Mouse (Mus musculus) c-Kit-positive CD71-negative TER-119-negative erythroid progenitor cells, embryonic 14.5 days (primary cell): Measurements from ENCODE around the gene Slc44a3.

ENCODE experiments used
- DNase-seq: peaks from one replicate; pipeline ENCODE4 v3.0.0-alpha.2; 2013; ENCODE audit warnings: low read depth

Gene Slc44a3

DNA sequence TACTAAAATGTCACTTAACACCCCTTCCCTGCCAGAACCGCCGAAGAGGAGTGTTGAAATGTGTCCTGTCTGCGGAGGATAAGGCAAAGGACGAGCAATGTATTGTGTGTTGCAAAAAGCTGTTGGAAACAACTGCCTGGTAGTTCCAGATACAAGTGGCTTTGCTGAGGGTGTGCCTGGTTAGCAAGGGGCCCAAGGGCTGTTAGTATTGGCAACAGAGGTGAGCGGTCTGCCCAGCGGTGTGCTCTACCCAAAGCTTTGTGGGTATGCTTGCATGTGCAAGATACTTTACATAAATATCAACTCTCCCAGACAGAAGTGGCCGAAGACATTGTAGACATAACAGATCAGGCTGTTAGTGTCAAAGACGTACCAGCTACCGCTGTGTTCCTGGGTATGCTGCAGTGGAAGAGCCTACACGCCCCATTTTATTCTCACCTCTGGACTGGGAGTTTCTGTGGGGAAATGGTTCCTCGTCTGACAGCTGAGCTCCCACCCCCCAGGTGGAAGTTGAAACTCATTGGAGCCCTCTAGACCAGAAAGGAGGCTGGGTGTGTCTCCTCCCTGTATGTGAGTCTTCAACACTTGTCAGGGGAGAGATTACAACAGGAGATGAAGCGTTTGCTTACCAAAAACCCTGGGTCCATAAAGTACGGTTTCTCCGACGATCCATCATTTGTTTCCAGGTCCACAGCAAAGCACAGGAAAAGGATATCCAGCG lies 71.6 kb downstream of the Slc44a3 start:
- DNase-seq = no peak

DNA sequence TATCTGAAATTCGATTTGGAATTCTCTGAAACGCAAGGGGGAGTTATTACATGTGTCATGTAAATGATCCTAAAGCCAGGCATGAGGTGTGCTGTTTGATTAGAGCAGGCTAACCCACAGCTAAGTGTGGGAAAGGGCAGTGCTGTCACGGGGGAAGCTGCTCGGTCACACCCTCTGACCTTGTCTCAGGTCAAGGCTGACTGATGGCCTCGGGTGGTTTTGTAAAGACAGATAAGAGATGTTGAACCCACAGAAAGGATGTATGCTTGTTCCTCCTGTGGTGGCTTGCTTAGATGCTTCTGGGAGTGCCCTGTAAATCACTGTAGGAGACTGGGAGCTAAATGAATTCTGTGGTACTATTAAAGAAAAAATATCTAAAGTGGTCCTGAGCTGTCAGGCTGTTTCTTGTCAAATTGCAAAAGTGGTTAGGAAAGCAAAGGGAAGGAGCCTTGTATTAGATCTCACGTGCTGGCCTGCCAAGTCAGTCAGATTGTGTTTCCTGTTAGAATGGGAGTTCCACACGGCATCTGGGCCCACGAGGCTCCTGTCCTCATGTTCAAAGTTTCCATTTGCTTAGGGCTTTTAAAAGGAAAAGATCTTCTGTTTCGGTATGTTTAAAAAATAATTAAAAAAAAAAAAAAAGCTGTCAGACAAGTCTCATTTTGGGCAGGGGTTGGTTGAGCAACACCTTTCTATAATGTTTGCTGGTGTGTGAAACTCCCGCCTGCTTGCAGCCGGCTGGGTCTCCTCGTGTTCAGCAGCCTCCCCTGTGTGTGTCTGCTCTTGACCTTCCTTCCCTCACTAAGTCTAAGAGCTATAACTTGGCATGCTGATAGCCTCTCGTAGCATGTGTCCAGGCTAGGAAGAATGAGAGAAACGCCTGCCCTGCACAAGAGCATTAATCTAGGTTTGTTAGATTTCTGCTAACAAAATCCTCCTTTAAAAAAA lies 73.4 kb downstream of the Slc44a3 start:
- DNase-seq = no peak

DNA sequence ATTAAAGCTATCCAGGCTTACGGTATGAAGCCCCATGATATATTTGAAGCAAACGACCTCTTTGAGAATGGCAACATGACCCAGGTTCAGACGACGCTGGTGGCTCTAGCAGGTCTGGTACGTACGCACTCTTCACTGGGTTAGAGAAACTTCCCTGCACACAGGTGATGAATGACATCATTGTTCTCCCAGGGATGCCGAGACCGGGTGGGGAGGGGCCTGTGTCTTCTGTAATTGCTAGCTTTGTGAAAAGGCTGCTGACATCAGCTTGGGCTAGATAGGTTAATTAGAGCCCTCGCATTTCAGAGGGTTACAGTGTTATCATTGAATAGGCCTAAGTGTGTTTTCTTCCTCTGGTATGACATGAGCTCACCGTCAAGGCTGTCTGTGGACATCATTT lies 80.8 kb downstream of the Slc44a3 start:
- DNase-seq = no peak

DNA sequence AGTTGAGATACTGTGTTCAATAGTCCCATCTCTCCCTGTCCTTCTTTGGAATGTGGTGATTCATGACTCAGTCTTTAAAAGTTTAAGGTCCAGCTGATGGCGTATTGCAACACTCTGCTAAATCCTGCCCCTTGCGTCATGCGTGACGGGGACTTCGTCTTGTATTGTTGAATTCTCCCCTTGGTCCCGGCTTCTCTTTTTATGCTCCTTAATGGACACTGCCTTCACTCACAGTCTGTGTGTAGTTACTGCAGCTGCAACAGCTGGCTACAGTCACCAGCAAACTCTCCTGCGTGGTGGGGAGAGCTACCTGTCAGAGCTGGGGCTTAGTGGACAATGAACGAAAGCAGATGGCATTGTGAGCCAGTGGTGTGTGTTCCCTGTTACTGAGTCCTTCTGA lies 82.7 kb downstream of the Slc44a3 start:
- no peak for DNase-seq

DNA sequence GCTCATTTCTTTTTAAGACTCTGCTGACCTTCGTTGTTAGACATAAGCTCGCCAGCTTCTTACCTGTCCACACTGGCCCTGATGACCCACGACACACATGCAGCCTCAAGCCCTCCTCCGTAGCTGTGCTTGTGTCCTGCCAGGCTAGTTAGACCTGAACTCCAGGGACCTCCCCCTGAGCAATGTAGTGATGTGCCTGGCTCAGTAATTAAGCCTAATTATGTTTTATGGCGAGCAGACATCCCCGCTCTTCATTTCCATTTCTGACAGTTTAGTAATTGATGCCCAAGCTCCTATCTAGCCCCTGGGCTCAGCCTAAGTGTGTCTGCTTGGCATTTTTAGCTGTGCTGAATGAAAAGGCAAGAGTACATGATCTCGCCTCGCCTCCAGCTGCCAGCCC lies 83.6 kb downstream of the Slc44a3 start:
- no peak for DNase-seq

DNA sequence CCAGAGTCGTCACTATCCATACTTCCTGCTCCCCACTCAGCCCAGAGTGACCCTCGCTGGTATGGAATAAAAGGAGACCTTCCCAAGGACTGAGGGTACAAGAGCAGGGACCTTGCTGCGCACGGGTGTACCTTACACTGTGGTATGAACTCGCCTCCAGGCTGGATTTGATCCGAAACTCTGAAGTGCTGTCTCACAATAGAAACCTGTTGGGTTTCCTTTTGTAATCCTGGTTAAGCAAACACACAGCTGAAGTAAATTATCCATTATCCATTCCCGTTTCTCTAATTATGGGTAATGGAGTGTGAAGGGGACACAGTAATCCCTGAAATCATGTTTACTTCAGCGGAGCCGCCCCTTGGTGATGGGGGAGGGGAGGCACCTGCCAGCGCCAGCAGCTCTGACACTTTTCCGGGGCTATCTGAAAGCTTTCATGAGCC lies 84.2 kb downstream of the Slc44a3 start:
- DNase-seq = no peak

DNA sequence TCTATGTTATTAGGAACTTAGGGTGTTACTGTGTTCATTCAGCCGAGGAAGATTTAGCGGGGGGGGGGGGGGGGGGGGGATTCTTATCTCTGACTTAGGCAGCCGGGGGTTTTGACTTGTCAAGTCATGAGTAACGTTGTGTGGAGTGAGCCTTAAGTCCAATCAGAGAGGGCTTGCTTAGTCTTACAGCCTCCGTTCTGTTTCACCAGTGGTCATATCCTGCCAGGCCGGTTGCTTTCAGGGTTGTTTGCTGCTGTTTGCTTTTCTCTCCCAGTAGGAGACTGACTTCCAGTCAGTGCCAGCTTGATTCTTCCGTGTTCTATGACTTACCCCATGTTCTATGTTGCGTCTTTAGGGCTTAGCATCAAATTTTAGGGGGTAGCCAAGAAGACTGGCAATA lies 85.8 kb downstream of the Slc44a3 start:
- no peak for DNase-seq

DNA sequence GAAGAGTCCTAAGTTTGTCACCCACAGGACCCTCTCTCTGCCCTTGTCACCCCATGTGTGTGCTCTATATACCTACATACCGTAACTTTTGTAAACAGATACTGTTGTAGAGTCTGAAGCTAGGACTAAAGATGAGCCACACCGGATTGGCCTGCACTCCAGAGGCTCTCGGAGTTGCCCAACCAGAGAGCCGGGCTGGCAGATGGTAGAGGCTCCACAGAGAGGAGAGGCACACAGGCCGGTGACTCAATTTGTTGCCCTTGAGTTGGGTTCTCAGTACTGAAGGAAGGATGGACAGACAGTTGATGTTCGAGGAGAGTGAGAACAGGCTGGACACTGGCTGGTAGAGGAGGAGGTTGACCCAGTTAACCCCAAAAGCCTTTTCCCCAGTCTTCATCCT lies 87.8 kb downstream of the Slc44a3 start:
- DNase-seq = no peak

DNA sequence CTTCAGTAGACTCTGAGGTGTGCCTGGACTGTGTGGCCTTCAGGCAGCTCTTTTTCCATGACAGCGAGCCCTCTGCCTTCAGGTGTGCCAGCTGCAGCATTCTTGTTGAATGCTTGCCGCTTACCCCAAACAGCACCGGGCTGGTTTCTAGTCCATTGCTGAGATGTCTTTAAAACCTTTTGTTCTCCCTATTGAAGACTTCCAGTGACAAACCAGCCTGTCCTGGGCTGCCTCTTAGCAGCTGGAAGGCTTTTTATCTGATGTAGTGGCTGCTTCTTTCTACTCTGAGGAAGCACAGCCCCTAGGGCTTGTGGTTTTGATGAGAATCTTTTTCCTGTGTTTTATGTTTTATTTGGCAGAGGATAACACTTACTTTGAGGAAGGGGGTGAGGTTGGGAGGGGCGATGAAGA lies 88.3 kb downstream of the Slc44a3 start:
- no peak for DNase-seq

DNA sequence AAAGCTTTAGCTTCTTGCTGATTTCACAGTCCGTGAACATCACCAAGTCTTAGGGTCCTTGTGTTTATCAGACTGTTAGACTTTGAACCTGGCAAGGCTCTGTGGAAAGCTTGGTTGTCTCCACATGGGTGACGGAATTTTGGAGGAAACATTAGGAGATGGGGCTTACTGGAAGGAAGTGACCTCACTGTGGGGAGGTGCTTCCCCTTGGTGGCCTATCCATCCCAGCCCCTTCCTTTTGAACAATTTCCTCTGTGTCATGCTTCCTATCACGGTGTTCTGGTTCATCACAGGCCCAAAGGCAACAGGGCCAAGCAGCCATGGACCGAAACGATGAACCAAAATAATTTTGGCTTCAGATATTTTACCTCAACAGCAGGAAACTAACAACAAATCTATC lies 89.9 kb downstream of the Slc44a3 start:
- DNase-seq = no peak

DNA sequence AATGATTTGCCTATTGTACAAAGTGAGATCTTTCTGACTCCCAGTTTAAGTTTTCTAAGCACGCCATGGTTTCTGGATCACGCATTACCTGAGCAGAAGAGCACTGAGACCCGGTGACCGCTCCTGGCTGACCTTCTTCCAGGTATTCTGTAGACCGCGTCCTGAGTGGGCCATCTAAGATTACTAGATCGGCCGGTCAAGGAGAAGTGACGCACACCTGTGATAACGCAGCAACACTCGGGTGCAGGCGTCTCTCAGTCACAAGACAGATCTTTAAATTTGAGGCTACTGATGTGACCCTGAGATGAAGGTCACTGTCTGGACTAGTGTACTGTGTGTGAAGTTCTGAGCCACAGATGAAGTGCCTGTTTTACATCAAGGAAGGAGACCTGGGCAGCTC lies 90.7 kb downstream of the Slc44a3 start:
- no peak for DNase-seq

DNA sequence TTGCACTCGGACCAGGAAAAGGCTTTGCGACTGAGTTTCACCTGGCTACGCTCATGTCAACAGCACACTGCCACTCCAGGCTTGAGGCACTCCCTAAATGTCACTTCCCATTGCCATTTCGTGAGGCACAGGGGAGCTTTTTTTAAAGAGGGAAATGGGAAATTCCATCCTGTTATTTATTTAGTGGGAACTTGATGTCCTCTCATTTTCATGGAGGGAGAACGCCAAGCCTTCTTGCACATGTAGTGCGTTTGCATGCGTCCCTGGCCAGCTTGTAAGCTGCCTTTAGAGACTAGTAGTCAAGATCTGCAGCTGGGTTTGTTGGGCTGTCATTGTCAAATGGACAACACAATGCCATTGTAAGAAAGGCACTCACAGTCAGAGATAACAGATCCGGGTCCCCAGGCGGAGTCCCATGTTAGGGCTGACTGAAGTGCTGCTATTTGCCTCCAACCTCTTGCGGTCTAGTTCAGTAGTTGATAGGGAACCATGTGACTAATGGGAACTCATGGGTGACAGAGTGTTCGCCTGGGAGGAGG lies 92.5 kb downstream of the Slc44a3 start:
- DNase-seq = no peak

DNA sequence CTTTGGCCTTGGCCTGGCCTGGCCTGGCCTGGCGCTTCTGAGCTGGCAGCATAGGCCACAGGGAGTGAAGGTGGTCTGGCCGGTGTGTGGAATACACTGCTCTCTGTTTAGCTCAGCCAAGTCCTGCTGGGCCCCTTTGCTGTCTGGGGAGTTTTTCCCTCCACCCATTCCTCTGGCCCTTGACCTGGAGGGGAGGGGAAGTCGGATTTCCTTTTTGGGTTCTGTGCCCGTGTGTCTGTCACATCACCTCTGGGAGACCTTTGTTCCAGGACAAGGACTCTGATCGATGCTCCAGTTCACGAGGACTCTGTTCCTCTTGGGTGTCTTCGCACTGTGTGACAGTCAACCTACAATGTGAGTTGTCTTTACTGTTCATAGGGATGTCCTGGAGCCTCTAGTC lies 94.2 kb downstream of the Slc44a3 start:
- DNase-seq = no peak

DNA sequence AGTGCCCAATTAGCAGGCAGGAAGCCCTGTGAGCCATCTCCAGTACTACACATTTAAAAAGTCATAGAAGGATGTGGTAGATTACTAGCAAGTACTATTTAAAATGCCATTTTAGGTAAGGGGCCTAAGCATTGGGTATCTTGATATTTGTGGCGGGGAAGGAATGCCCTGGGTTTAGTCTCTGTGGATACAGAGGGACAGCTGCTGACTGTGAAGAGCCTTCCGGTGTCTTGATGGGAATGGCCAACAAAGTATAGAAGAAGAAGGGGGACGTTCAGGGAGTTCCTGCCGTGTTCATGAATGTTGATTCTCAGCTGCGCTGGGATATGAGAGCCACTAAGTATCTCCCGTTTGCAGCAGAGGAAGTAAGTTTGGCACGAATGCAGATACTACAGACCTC lies 95.1 kb downstream of the Slc44a3 start:
- no peak for DNase-seq

DNA sequence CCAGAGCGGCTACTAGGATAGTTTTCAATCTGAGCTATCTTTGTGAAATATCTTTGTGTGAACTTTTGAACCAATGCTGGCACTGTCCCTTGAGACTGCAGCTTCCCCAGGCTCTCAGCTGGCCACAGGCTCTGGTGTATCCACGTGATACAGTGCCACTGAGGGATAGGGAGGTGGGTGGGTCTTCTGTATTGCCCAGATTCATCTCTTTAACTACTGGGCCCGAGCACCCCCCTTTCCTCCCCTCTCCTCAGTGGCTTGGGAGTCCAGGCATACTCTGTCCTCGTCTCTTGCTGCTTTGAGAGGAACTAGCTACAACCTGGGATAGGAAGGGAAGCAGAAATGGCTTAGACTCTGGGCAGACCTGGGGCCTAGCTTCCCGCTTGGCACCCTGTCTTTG lies 96.9 kb downstream of the Slc44a3 start:
- no peak for DNase-seq

DNA sequence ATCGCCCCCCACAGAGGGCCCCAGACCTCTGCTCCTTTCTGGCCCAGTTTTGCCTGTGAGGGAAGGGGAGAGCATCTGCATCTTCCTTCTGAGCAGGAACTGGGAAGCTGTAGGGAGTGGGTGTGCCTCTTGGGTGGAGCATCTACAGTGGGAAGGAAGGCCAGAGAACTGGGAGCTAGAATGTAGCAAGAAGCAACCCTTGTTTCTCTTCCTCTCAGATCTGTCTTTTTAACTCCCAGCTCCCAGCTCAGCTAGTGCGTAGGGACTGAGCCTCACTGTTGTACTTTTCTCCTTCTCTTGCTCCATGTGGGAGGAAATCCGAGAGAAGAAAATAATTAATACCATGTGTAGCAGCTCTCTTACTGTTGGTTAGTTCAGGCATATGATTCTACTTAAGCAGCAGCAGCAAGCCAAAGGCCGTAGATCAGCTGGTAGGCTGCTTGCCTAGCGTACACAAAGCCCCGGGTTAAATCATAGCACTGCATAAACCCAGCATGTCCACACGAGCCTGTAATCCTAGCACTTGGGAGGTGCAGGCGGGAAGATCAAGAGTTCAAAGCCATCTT lies 98.2 kb downstream of the Slc44a3 start:
- DNase-seq = no peak

DNA sequence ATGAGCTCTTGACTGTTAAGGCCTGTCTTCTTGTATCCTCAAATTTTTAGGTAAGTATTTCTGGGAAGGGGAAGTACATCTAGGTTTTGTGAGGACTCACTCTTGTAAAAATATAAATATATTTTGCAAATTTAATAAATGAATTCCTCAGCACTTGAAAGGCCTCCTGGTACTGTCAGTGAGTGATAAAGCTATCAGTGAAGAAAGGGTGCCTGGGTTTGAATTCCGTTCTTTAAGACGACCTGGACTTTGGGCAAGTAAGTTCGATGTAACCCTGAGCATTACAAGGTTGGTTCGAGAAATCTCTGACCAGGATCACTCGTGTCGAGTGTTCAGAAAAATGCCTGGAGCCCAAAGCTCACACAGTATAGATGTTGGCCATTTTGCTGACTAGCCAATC lies 98.8 kb downstream of the Slc44a3 start:
- no peak for DNase-seq

DNA sequence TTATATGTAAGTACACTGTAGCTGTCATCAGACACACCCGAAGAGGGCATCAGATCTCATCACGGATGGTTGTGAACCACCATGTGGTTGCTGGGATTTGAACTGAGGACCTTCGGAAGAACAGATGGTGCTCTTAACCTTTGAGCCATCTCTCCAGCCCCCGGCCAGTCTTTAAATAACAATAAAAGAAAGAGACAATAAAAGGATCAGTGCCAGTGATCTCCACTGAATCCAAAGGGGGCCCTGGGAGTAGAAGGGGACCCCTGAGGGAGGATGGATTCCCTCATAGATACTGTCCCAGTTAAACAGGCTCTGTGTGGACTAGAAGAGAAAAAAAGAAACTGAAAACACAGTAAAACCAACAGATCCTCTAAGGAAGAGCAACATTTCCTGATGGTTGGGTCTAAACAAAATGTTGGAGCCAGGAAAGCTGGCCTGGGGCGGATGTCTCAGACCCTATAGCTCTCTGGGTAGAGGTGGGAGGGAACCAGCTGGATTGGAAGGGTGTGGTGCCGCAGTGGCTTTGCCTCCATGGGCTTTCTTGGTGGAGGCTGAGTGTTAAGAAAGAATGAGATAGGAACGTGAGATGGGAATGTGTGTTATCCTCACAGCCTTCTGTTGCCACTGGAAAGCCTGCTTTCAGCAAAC lies 101.8 kb downstream of the Slc44a3 start:
- no peak for DNase-seq

DNA sequence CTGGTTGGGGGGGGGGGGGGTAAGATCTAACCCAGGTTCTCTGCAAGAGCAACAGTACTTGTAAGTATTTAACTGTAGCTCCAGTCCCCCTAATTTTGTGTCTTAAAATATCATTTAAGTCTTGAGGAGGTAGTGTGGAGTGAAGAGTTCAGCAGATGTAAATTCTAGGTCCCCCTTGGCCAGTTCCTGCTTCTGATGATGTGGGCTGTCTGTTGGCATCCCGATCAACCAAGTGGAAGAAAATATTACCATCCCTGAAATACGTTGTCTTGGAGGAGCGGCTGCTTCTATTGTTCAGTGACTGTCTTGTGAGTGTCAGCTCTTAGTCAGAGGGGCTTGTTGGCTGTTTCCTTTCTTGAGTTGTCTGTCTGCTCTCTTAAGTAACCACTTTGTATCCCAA lies 102.7 kb downstream of the Slc44a3 start:
- no peak for DNase-seq

DNA sequence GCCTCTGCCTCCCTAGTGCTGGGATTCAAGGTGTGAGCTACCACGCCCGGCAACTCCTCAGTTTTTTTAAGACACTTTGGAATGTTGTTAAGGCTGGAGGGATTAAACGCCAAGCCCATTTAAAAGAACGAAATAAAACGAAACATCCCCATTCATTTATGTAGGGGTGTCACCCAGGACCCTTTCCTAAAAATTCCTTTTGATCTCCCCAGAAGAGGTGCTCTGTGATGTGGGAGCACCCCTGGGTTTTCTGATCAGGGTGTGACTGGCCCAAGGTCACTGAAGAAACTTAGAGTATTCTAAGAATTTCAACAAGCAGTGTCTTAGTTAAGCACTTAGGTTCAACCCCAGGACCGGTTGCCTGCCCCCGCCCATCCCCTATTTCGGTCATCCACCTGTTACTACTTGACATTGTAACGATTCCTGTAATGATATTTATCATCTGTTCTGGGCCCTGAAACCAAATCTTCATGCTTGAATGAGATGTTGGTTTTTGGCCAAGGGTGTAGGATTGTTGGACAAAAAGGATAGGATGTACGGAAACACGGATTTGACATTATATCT lies 103.4 kb downstream of the Slc44a3 start:
- no peak for DNase-seq

DNA sequence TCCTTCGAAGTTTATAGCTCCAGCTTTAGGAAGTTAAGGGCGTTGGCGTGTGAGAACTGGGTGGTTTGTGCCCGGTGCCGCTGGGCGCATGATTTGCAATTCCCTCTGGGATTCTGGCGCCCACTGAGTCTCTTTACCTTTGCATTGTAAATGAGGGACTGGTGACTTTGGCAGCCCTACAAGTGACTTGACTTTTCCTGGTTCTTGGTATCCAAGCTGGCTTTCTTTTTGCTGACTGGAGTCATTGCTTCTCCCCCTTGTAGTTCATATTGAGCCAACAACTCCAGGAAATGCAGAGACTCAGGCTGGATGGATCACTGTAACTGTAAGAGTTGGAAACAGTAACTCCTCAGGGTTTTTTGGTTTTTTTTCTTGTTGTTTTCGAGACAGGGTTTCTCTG lies 104.0 kb downstream of the Slc44a3 start:
- no peak for DNase-seq

DNA sequence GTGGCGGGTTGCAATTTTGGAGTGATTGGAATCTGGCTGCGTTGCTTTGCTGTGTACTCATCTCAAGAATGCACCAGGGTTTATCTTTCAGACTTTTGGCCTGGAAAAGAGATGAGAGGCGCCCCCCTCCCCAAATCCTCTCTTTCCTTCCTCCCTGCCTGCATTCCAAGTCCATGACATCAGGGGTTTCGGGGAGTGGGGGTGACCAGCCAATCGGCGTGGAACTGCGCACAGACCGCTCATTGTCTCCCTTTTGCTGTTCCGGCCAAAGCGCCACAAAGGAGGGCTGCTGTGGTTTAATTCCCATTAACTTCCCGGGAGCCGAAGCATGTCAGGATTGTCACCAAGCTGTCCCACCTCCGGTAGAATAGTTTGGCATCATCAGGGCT lies 104.7 kb downstream of the Slc44a3 start:
- DNase-seq = no peak
